Mouse (Mus musculus) lung, embryonic 15.5 days (tissue): Measurements from ENCODE around the gene Slc6a20b. TPM values are rescaled to one million over a fixed set of nuclear protein-coding genes. Genes with fewer than 3 reads are reported as not detected.

Experiments used
- ATAC-seq: fragments of 200-750 bp; cut with Nextera tagmentation; 2 replicates; pipeline ENCODE4 v1.8.0; 2017; ENCODE audit warnings: moderate number of reproducible peaks, borderline replicate concordance; ENCODE audit not compliant: low FRiP score, low TSS enrichment; ENCODE audit errors: extremely low read depth
- H3K27ac ChIP-seq: fragments of 300-500 bp; sonication (generic); 2 replicates; pipeline ENCODE4 v1.5.1; 2015; ENCODE audit warnings: moderate library complexity, mild to moderate bottlenecking, inconsistent platforms
- H3K27me3 ChIP-seq: fragments of 300-500 bp; sonication (generic); 2 replicates; pipeline ENCODE4 v1.6.1; 2015; ENCODE audit warnings: inconsistent platforms
- H3K36me3 ChIP-seq: fragments of 300-500 bp; sonication (generic); 2 replicates; pipeline ENCODE4 v1.6.1; 2015; ENCODE audit warnings: inconsistent platforms
- H3K4me1 ChIP-seq: fragments of 300-500 bp; sonication (generic); 2 replicates; pipeline ENCODE4 v1.6.1; 2015; ENCODE audit warnings: inconsistent platforms
- H3K4me2 ChIP-seq: fragments of 300-500 bp; sonication (generic); 2 replicates; pipeline ENCODE4 v1.6.1; 2015; ENCODE audit warnings: inconsistent platforms, mild to moderate bottlenecking, moderate library complexity
- H3K4me3 ChIP-seq: fragments of 300-500 bp; sonication (generic); 2 replicates; pipeline ENCODE4 v1.5.1; 2015; ENCODE audit warnings: mild to moderate bottlenecking, inconsistent platforms
- H3K9ac ChIP-seq: fragments of 300-500 bp; sonication (generic); 2 replicates; pipeline ENCODE4 v1.6.1; 2015; ENCODE audit warnings: inconsistent platforms
- H3K9me3 ChIP-seq: fragments of 300-500 bp; sonication (generic); 2 replicates; pipeline ENCODE4 v1.6.1; 2016; ENCODE audit warnings: inconsistent platforms
- WGBS: fragments of 180-500 bp; shearing (Covaris S2); methylation state at CpG from one replicate; pipeline ENCODE4 v1.1.7; 2015; 5-methylcytosine and 5-hydroxymethylcytosine counted together
- polyA plus RNA-seq: library from polyadenylated mRNA; unstranded; fragments of >200 nt; fragmentation: Nextera tagmentation; extraction: Ambion mirVana; gene quantifications from 2 replicates; pipeline ENCODE4 v1.2.1, GENCODE M21; 2015

Gene Slc6a20b
- polyA plus RNA-seq, 1 experiment from 2014 or later, result 0.15 TPM

GRCm38 (mm10) chr9:123554599-123554998, 77.8 kb downstream of the Slc6a20b start:
- H3K9me3 ChIP-seq, result no peaks in the 10 kb centered on the region
- WGBS, result 34% methylated on average over 3 of the region's 3 CpGs
- H3K27me3 ChIP-seq, result no peaks in the 10 kb centered on the region
- no peaks in the 10 kb centered on the region for H3K4me1 ChIP-seq
- no peak overlapping the region for H3K9ac ChIP-seq
- no peak overlapping the region for H3K4me2 ChIP-seq
- ATAC-seq, result no peak
- H3K27ac ChIP-seq, result no peak overlapping the region
- peaks cover 51% of the 10 kb centered on the region for H3K36me3 ChIP-seq
- H3K4me3 ChIP-seq, result no peak overlapping the region

Other genes with a start within 250 kb of the Slc6a20b start
- gene Limd1, start 153.9 kb downstream of the Slc6a20b start, polyA plus RNA-seq, result 56.8 and 59.8 TPM in 2 replicates
- gene Sacm1l, start 102.8 kb downstream of the Slc6a20b start, polyA plus RNA-seq, result 53.6 and 53.9 TPM in 2 replicates
- 0.19 and 1.0 TPM in 2 replicates for gene Ccr9, start 45.9 kb upstream of the Slc6a20b start, polyA plus RNA-seq
- 0.12 and 0.31 TPM in 2 replicates for gene Slc6a20a, start 46.3 kb upstream of the Slc6a20b start, polyA plus RNA-seq
- 46.6 and 47.9 TPM in 2 replicates for gene Lztfl1, start 85.1 kb upstream of the Slc6a20b start, polyA plus RNA-seq
- gene Cxcr6, start 173.9 kb upstream of the Slc6a20b start, polyA plus RNA-seq, result 0.33 and 0.42 TPM in 2 replicates
- gene Fyco1, start 219.3 kb upstream of the Slc6a20b start, polyA plus RNA-seq, result 13.7 and 15.6 TPM in 2 replicates
- 0.04 TPM in 1 of 2 replicates, not detected in the other for gene Xcr1, start 229.5 kb upstream of the Slc6a20b start, polyA plus RNA-seq